Mouse (Mus musculus) urinary bladder, adult 2 months (tissue): ENCODE data around the gene Ccnk. TPM values are rescaled to one million over a fixed set of nuclear protein-coding genes. Genes with fewer than 3 reads are reported as not detected.

Experiments used
- DNase-seq: peaks from one replicate; pipeline ENCODE4 v3.0.0; 2022; ENCODE audit warnings: low spot score
- polyA plus RNA-seq: library from polyadenylated mRNA; depleted of rRNA; stranded (reverse); fragments of >200 nt; gene quantifications from 2 replicates; pipeline ENCODE4 v1.2.3, GENCODE M21; 2012

Ccnk gene
- polyA plus RNA-seq, 1 experiment = 13.0 TPM

DNA sequence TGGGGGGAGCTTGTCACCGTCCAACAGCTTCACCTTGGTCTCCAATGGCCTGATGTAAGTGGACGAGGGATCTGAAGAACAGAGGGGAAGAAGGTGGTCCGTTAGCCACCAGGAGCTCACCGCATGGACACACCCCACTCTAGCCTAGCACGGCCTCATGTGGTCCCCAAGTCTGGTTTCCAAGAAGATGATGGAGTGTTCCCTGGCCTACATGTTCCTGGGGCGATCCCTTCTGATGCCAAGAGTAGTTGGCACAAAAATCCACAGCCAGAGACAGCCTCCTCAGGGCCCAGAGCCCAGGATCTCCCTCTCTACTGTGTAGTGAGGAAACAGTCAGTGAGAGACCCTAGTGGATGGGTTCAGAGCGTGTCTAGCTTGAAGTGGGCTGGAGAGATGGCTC lies 42.3 kb downstream of the Ccnk start:
- no peak for DNase-seq

- no peak for DNase-seq
Measured at GRCm38 (mm10) chr12:108223357-108223756, 44.0 kb downstream of the Ccnk start.

DNA sequence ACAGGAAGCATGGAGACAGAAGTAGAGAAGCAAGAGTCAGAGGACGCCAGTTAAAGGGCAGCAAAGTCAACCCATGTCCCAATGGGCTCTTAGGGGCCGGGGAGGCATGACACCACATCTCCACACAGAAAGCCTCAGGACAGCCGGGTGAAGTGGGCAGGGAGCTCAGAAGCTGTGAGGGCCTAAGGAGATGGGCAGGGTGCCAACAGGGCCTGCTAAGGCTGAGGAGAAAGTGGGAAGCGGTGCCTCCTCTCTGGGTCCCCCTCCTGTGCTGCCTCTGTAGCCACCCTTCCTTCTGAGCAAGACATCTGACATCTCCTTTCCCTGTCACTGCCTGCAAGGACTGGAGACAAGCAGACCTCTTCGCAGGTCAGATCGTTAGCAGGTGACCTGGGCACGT lies 46.4 kb downstream of the Ccnk start:
- no peak for DNase-seq

DNA sequence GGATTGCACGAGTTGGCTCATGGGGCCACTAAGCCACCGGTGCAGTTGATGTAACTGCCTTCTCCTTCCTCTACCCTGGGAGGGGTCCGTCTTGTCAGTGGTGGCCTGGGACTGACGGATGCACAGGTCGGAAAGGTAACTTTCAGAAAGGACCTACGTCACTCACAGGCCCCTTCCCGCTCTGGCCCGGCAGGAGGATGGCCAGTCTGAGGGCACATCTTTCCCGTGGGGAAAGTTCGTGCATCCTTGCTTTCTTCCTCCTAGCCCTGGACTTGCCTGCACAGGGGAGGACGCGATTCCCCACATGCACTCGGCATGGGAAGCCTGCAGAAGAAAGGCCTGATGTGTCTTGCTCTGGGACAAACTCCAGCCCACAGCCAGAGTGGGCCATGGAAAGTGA lies 46.8 kb downstream of the Ccnk start:
- no peak for DNase-seq

GRCm38 (mm10) chr12:108226941-108227340 lies 47.6 kb downstream of the Ccnk start:
- no peak for DNase-seq

DNA sequence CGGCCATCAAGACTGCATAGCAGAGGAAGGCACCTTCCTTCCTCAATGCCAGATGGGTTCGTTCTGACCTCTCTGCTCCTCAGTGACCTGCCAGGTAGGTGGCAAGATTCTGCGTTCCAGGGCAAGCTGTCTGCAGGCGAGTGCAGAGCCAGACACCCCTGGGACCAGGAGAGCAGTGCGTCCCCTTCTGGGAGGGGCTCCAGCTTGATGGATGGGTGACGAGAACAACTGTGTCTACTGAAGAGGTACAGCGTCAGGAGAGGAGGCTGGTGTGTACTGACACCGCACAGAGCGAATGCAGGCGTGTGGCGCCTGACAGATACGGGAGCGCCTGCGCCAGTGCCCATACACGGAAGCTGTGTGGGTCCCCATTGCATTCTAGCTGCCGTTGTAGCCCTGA lies 48.1 kb downstream of the Ccnk start:
- DNase-seq = no peak

DNA sequence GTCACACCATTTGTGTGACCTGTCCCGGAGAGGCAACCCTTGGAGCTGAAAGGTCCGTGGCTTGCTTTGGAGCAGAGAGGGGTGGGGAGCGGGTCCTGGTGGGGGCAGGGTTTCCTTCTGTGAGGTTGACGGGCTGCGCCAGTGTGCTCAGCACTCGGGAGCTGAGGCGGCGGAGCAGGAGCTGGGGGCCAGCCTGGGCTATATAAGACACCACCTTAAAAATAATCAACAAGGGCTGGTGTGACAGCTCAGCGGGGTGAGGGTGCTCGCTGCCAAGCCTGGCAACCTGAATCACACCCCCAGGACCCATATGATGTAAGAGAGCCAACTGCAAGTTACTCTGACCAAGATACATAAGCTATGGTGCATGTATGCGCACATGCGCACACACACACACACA lies 50.7 kb downstream of the Ccnk start:
- DNase-seq = no peak

DNA sequence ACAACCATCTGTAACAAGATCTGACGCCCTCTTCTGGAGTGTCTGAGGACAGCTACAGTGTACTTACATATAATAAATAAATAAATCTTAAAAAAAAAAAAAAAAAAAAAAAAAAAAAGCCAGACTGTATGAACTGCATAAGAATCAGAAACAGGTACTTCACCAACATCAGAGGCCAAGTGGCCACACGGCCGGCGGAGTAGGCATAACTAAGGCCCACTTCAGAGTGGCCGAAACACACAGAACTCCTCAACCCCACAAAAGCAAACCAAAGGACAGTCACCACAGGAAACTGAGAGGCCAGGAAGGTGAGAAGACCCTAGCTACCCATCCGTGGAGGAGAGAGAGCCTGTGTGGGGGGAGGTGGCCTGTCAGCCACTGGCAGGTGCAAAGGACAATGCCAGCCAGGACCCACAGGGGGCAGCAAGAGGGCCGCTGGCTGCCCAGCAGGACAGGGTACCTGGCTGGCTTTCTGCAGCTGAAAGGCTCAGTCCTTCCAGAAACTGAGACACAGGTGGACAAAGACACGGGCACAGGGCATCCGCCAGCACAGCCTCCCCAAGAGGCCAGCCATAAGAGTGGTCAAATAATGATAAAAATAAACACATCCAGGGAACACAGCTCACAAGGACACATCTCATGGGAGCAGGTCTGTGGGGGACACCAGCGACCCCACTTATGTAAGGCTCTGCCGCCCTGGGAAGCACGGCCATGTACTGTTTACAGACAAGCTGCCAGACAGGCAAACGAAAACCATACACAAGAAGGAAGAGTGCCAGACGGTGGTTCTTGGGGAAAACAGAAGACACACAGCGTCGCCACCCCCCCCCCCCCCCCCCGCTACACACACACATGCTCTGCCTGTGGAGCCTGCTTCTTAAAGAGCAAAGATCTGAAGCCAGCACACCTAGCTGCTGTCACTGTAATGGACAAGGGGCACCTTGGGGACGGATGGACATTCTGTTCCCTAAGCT lies 51.7 kb downstream of the Ccnk start:
- no peak for DNase-seq

DNA sequence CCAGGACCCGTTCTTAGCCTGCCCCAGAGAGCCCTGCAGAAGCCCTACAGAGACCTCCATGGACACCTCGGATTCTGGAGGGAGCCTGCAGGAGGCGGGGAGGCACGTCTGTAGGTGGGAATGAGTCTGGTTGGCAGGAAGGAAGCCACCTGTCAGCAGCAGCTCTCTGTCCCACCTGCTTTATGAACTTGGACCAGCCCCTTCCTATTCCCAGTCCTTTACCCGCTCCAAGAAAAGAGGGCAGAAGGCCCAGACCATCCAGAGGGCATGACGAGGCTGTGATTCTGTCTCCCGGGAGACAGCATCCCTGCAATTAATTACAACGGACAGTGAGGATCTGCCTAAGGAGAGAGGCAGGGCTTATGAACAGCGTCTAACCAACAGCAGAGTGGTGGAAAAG lies 52.5 kb downstream of the Ccnk start:
- no peak for DNase-seq

DNA sequence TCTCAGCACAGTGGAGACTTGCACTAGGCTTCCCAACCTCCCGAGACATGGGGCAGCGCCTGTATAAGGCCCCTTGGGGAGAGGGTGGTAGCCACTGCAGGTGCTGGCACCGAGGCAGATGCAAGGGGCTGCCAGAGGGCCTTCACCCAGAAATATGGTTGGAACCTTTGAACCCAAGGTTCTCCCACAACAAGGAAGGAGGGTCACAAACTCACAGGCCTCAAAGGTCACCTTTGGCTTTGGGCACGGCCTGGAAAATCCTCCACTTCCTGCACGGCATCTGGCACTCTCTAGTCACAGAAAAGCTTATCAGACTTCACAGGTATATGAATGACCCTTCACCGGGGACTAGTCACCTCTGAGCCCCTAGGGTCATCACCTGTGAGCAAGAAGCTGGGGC lies 54.4 kb downstream of the Ccnk start:
- DNase-seq = no peak

DNA sequence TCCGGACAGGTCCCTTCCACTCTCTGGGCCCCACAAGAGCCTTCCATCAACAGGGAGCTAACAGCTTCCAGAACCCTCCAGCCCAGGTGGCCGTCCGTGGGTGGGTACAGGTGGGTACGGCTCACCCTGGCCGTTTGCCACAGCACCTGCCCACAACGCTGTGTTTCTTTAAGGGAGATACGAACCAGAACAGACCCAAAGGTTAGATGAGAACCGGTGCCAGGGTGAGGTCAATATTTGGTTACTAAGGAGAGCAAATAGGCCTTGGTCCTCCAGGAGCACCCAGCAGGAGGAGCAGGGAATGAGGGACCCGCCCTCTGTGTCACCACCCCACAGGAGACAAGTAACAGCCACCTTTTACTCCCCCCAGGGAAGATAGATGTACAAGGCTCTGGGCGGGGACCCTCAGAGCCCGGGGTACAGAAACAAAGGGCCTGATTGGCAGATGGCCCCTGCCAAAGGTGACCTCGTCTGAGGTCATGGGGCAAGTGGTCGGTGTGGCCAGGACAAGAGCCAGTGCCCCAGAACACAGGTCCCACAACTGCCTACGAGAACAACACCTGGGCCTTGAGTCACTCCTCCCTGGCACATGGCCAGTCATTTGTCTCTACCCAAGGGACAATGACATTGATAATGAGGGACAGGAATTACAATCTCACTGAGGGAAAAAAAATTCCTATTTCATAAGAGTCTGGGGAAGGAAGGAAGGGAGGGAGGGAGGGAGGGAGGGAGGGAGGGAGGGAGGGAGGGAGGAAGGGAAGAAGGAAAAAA lies 55.6 kb downstream of the Ccnk start:
- no peak for DNase-seq

- DNase-seq = no peak
Measured at GRCm38 (mm10) chr12:108235976-108236555, 56.7 kb downstream of the Ccnk start.

- DNase-seq = no peak
Measured at GRCm38 (mm10) chr12:108237300-108238006, 58.1 kb downstream of the Ccnk start.

DNA sequence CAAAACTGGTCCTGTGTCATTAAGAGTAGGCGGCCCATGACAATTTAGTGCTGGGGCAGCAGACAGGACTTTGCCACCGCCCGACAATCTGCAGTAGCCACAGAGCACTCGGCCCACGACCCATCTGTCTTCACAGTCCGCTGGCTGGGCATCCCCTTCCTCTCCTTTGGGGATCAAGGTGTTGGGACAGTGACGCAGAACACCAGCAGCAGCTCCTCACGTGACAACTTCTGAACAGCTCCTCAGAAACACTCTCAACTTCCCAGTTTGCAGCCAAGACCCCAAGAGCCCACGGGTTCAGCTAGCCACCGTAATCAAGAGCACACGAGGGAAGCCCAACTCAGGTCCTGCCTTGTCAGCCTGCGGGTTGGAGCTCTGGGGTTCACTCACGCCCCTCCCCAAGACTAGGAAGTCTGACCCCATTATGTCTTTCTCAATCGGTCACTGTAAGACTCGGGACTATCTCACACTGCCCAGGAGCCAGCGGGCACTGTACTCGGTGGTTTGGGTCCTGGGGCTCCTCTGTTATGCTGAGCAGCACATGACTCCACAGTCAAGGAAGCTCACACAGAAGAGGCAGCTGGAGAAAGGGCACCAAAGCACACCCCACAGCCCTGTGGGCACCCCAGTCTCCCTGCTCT lies 59.1 kb downstream of the Ccnk start:
- no peak for DNase-seq

DNA sequence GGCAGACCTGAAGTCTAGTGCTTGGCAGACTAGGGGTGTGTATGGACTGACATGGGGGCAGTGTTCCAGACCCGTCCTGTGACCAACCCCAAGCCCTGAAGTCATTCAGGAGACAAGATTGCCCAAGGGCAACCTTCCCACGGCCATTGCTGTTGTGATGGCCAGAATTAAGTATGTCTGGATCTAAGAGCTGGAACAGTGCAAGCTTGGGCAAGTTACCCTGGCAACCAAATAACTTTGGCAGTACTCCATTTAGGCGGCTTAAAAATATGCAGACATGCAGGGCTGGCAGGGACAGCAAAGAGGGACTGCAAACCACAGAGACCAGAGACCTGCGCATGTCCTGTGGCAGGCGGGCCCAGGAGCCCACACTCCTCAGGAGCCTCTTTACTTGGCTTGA lies 60.1 kb downstream of the Ccnk start:
- no peak for DNase-seq

- DNase-seq = no peak
Measured at GRCm38 (mm10) chr12:108240401-108240890, 61.1 kb downstream of the Ccnk start.

- DNase-seq = no peak
Measured at GRCm38 (mm10) chr12:108240953-108241588, 61.7 kb downstream of the Ccnk start.

- DNase-seq = no peak
Measured at GRCm38 (mm10) chr12:108241626-108242025, 62.2 kb downstream of the Ccnk start.

DNA sequence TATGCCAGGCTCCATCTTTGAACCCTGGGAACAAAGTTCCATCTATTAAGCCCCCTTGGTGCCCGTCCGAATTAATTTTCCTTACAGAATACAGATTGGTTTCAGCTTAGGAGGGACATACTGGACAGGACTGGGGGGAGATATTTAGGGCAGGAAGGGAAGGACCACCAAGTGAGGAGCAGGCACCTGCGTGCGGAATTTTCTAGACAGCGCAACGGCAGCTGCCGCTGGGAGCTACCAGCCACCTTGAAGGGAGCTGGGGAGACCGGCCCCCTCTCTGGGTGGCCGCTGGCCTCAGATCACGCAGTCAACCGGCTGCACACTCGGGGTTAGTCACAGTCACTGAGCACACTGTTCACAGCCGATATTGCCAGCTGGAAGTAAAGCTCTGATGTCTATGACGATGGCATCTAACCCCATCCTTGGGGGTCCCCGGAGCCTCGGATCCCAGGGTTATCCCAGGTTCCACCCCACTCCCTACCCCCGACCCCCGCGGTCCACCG lies 62.9 kb downstream of the Ccnk start:
- DNase-seq = no peak

- DNase-seq = no peak
Measured at GRCm38 (mm10) chr12:108244778-108245177, 65.4 kb downstream of the Ccnk start.

GRCm38 (mm10) chr12:108245579-108245978 lies 66.2 kb downstream of the Ccnk start:
- no peak for DNase-seq
